ENCODE assay signal across 9 mouse cellular contexts in genomic region chr2:84037304-84037703, GRCm38 (mm10). TPM values are rescaled to one million over a fixed set of nuclear protein-coding genes. Genes with fewer than 3 reads are reported as not detected.
DNase-seq lines count a peak whose midpoint lies in the region; ATAC-seq and TF ChIP-seq lines count a peak whose summit lies in the region.
"Had no signal": no experiment of that assay in that cellular context is flagged by ENCODE, and none has a peak within 500 bp of the region (broad histone marks: within the 10 kb centered on the region; RNA-seq: fewer than 3 reads in every experiment).

No protein-coding gene starts in this region.

- DNase-seq in heart, adult 11 months: peak; percentile 77
- DNase-seq in heart, postnatal 10 days: no peak
- peak; percentile 78 for DNase-seq in lung, embryonic 14.5 days
- DNase-seq in lung, adult 2 months: no peak
- peak; percentile 32 for DNase-seq in embryo, embryonic 9.5 days (ENCODE audit: extremely low spot score)
- peak; percentile 69 for DNase-seq in retina, embryonic 14.5 days (ENCODE audit: low spot score)
- no peak for DNase-seq in left cerebral cortex, adult 8-10 months (ENCODE audit: low spot score in 2 of 2)
- no peak for DNase-seq in gastrocnemius, postnatal 10 days
- DNase-seq: thymus, postnatal 25 days had no signal

- H3K27ac ChIP-seq in lung, embryonic 14.5 days (ENCODE audit: low read depth): no peak overlapping the region

- no peak overlapping the region for H3K9ac ChIP-seq in lung, embryonic 14.5 days

- H3K36me3 ChIP-seq in lung, embryonic 14.5 days (ENCODE audit: insufficient read depth): no peaks in the 10 kb centered on the region

- TF ChIP-seq CTCF in lung, embryonic 14.5 days (IDR thresholded peaks at IDR 0.05; ENCODE audit: low read depth): peak; percentile 61
- no peak for TF ChIP-seq CTCF in lung, adult 2 months (IDR thresholded peaks at IDR 0.05; ENCODE audit: insufficient read depth, low read length)

- 4% methylated on average over 4 of the region's 4 CpGs for WGBS in lung, embryonic 14.5 days
- under 1% methylated on average over 4 of the region's 4 CpGs for WGBS in lung, adult 2 months

- H3K4me1 ChIP-seq in lung, embryonic 14.5 days (ENCODE audit: insufficient read depth): no peaks in the 10 kb centered on the region
- H3K4me1 ChIP-seq in lung, adult 2 months (ENCODE audit: control insufficient read depth, insufficient read depth, low read length): peaks cover 8% of the 10 kb centered on the region; the same call in 1 of the 2 replicates

- H3K27me3 ChIP-seq in lung, embryonic 14.5 days (ENCODE audit: insufficient read depth, low read length): no peaks in the 10 kb centered on the region

- H3K9me3 ChIP-seq in lung, embryonic 14.5 days (ENCODE audit: low read depth, low read length): no peaks in the 10 kb centered on the region

- intact Hi-C loops in heart, postnatal 10 days (cut with DNase I): loop anchor here (1.0 to 5.0 kb wide), 2 partner anchors 220 to 392 kb away; no protein-coding TSS in a partner anchor

- no peak for TF ChIP-seq POLR2A in lung, adult 2 months (IDR thresholded peaks at IDR 0.05; ENCODE audit: borderline replicate concordance, extremely low read depth, low read depth, low read length)

- no peak overlapping the region for H3K4me3 ChIP-seq in lung, embryonic 14.5 days (ENCODE audit: low read depth, low read length)
- H3K4me3 ChIP-seq in lung, adult 2 months (replicated peaks; ENCODE audit: extremely low read depth, low read depth, low read length): no peak overlapping the region

- ATAC-seq in lung, embryonic 14.5 days (ENCODE audit: insufficient read depth): peak; percentile 74

- H3K4me2 ChIP-seq in lung, embryonic 14.5 days: no peak overlapping the region

RNA-seq across cellular contexts. Expression of gene Gm13691, which starts 47.0 kb away (rescaled TPM):
- 1 to 10 TPM; 1.0 to 1.1 TPM for total RNA-seq in heart, postnatal 10 days (2021)
- polyA plus RNA-seq in lung, embryonic 14.5 days (2014; fragmentation: Nextera tagmentation; extraction: Ambion mirVana): not detected in 2 replicates
- polyA plus RNA-seq in lung, adult 2 months (2012; rRNA removed): not detected in 2 replicates
- 1 to 10 TPM; 1.4 to 2.0 (median 1.8) TPM for total RNA-seq in left cerebral cortex, adult 8-10 months (2022)
- 1 to 10 TPM in 1 of 2 experiments, under 1 TPM in 1; 0.96 to 1.2 TPM for total RNA-seq in gastrocnemius, postnatal 10 days (2021)

RNA-seq across cellular contexts. Expression of gene Gm13697, which starts 52.8 kb away (rescaled TPM):
- 1 to 10 TPM; 1.0 to 1.1 TPM for total RNA-seq in heart, postnatal 10 days (2021)
- not detected in 2 replicates for polyA plus RNA-seq in lung, embryonic 14.5 days (2014; fragmentation: Nextera tagmentation; extraction: Ambion mirVana)
- polyA plus RNA-seq in lung, adult 2 months (2012; rRNA removed): not detected in 2 replicates
- 1 to 10 TPM; 1.4 to 2.0 (median 1.8) TPM for total RNA-seq in left cerebral cortex, adult 8-10 months (2022)
- 1 to 10 TPM in 1 of 2 experiments, under 1 TPM in 1; 0.96 to 1.2 TPM for total RNA-seq in gastrocnemius, postnatal 10 days (2021)

RNA-seq across cellular contexts. Expression of gene Gm13694, which starts 58.6 kb away (rescaled TPM):
- 1 to 10 TPM; 1.0 to 1.1 TPM for total RNA-seq in heart, postnatal 10 days (2021)
- not detected in 2 replicates for polyA plus RNA-seq in lung, embryonic 14.5 days (2014; fragmentation: Nextera tagmentation; extraction: Ambion mirVana)
- not detected in 2 replicates for polyA plus RNA-seq in lung, adult 2 months (2012; rRNA removed)
- total RNA-seq in left cerebral cortex, adult 8-10 months (2022): 1 to 10 TPM; 1.4 to 2.0 (median 1.8) TPM
- total RNA-seq in gastrocnemius, postnatal 10 days (2021): 1 to 10 TPM in 1 of 2 experiments, under 1 TPM in 1; 0.96 to 1.2 TPM

Comparison
In these comparisons a context has a peak if more than half of its experiments do, and no peak if none do; other contexts are left out.
1. DNase-seq: peak in heart, adult 11 months (single experiment), lung, embryonic 14.5 days (single experiment), embryo, embryonic 9.5 days (single experiment) and retina, embryonic 14.5 days (single experiment); none in heart, postnatal 10 days (0 of 2), lung, adult 2 months (single experiment), left cerebral cortex, adult 8-10 months (0 of 2) and gastrocnemius, postnatal 10 days (single experiment).